Mouse (Mus musculus) neural tube, embryonic 12.5 days (tissue): Measurements from ENCODE around the gene Tfap2e. TPM values are rescaled to one million over a fixed set of nuclear protein-coding genes. Genes with fewer than 3 reads are reported as not detected.
A peak's percentile ranks its signal among the peaks of the same experiment; 100 is the strongest.

ENCODE experiments used
- ATAC-seq: fragments of 200-750 bp; cut with Nextera tagmentation; 2 replicates; pipeline ENCODE4 v1.8.0; 2017; ENCODE audit warnings: low read depth, mild to moderate bottlenecking, moderate TSS enrichment, moderate library complexity; ENCODE audit not compliant: low FRiP score
- H3K27ac ChIP-seq: fragments of 300-500 bp; sonication (generic); 2 replicates; pipeline ENCODE4 v1.5.1; 2016
- H3K27me3 ChIP-seq: fragments of 300-500 bp; sonication (generic); replicated peaks from 2 replicates; pipeline ENCODE4 v1.6.1; 2016; ENCODE audit warnings: mild to moderate bottlenecking
- H3K36me3 ChIP-seq: fragments of 300-500 bp; sonication (generic); 2 replicates; pipeline ENCODE4 v1.6.1; 2016; ENCODE audit warnings: mild to moderate bottlenecking
- H3K4me1 ChIP-seq: fragments of 300-500 bp; sonication (generic); 2 replicates; pipeline ENCODE4 v1.6.1; 2016
- H3K4me2 ChIP-seq: fragments of 300-500 bp; sonication (generic); replicated peaks from 2 replicates; pipeline ENCODE4 v1.6.1; 2016; ENCODE audit warnings: mild to moderate bottlenecking
- H3K4me3 ChIP-seq: fragments of 300-500 bp; sonication (generic); 2 replicates; pipeline ENCODE4 v1.5.1; 2016
- H3K9ac ChIP-seq: fragments of 300-500 bp; sonication (generic); 2 replicates; pipeline ENCODE4 v1.6.1; 2016; ENCODE audit warnings: mild to moderate bottlenecking
- H3K9me3 ChIP-seq: fragments of 300-500 bp; sonication (generic); 2 replicates; pipeline ENCODE4 v1.6.1; 2016; ENCODE audit warnings: mild to moderate bottlenecking
- WGBS: fragments of 180-500 bp; shearing (Covaris S2); methylation state at CpG from one replicate; pipeline ENCODE4 v1.1.7; 2016; 5-methylcytosine and 5-hydroxymethylcytosine counted together
- polyA plus RNA-seq: library from polyadenylated mRNA; unstranded; fragments of >200 nt; fragmentation: Nextera tagmentation; extraction: Ambion mirVana; gene quantifications from 2 replicates; pipeline ENCODE4 v1.2.1, GENCODE M21; 2016

Tfap2e gene
- polyA plus RNA-seq, 1 experiment from 2014 or later = 0.38 TPM

DNA sequence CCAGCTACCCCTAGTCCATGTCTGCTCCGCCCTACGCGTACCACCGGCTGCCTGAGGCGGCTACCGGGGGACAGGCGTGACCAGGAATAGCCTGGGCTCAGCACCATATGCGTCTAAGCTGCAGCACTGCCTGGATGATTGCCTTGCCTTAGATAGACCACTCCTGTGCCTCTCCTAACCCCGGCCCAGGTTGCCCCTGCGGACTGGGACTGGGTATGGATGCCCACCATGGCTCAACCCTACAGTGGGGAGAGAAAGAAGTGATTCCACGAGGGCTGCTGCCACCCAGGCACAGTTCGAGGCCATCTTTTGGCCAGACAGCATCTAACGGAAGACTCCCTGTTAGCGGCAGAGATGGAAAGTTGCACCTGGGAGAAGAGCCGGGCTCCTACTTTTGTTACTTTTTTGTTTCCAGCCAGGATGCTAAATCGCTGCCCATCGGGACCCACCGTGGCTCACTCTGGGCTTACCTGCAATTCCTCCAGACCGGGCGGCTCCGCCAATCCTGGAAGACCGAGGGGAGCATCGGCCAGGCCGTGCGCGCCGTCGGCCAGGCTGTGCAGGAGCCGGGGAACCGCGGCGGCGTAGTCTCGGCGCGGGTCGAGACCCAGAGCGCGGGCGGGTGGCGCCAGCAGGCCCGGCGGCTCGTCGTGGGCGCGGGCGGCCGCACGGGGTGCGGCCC lies 1.2 kb downstream of the Tfap2e start:
- no peak for ATAC-seq
- Histone ChIP-seq H3K27me3 (peaks cover 94% of the 10 kb centered on the region), H3K4me3 (peak overlapping the region; percentile 21), H3K27ac (no peak overlapping the region), H3K4me2 (peak overlapping the region; percentile 50), H3K9me3 (no peaks in the 10 kb centered on the region), H3K36me3 (no peaks in the 10 kb centered on the region), H3K4me1 (peaks cover 12% of the 10 kb centered on the region), H3K9ac (no peak overlapping the region)
- WGBS = 3% methylated on average over 51 of the region's 51 CpGs

DNA sequence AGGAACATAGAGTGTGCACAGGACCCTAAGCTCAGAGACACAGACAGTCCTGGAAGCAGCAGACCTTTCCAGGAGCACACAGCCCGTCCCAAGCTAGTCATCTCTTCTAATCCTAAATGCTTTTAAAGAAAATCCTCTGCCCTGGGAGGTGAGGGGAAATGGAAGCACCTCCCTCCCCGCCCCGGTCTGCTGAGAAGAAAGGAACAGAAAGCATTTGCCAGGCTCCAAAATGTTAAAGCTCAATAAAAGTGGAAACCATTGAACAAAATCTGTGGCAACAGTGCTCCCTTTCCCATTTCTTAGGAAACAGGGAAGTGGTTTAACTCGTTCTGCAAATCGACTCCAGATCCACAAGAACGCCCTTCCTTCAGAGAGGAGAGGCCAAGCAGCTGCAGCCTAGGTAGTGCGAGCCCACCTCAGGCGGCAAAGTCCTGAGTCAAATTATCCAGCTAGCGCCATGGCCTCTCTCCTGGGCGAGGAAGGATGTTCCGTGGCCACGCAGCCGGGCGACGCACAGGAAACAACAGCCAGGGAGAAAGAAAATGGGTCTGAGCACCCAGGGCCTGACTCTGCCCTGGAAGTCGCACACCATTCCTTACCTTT lies 1.9 kb downstream of the Tfap2e start:
- WGBS = 3% methylated on average over 16 of the region's 16 CpGs
- H3K4me2 ChIP-seq = no peak overlapping the region
- no peak overlapping the region for H3K4me3 ChIP-seq

DNA sequence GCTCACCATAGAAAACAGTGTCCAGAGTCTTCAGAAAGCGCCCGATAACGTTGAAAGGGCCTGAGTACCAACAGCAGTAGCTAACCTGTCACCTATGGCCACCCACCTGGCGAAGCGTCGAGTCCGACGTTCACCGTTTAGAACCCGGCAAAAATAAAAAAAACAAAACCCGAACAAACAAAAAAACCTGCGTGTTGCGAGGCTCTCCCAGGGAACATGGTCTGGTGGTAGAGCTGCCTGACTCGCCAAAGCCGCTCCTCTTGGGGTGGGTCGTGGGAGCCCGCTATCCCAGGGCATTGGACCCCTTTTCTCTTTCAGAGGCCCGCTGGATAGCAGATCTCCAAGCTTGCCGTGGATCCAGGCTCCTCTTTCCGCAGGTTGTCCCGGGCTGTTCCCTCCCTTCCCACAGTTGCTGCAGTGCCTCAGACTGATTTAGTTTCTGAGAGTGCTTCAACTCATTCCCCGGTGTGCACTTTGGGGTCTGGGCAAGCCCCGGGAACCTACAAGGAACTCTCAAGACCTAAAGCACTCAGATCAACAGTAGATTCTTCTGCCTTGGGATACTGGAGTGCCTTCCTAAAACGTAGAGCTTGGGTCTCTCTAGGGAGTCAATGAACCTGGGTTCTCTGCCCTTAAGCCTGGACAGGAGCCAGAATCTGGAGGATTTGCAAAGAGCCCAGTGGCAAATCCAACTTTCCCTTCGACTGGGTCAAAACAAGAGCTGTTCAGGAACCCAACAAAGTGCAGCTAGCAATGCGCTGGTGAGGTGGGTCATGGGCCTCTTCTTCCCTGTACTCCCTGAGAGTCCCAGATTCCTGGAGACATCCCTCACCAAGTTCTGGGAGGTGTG lies 3.3 kb downstream of the Tfap2e start:
- Histone ChIP-seq H3K4me2 (peak overlapping the region; percentile 31), H3K4me3 (0 out of 2 replicates have a peak overlapping the region, but pooled peaks have one; percentile 3), H3K9me3 (no peaks in the 10 kb centered on the region), H3K9ac (no peak overlapping the region), H3K36me3 (no peaks in the 10 kb centered on the region), H3K27ac (no peak overlapping the region), H3K27me3 (peaks cover 85% of the 10 kb centered on the region), H3K4me1 (peaks cover 12% of the 10 kb centered on the region)
- WGBS = 4% methylated on average over 26 of the region's 26 CpGs
- ATAC-seq = no peak

More for the DNA sequence above, 1.9 kb downstream of the Tfap2e start:
- peaks cover 97% of the 10 kb centered on the region for H3K27me3 ChIP-seq
- H3K9ac ChIP-seq = no peak overlapping the region
- no peaks in the 10 kb centered on the region for H3K9me3 ChIP-seq
- H3K36me3 ChIP-seq = no peaks in the 10 kb centered on the region
- peaks cover 12% of the 10 kb centered on the region for H3K4me1 ChIP-seq
- no peak for ATAC-seq
- H3K27ac ChIP-seq = no peak overlapping the region

DNA sequence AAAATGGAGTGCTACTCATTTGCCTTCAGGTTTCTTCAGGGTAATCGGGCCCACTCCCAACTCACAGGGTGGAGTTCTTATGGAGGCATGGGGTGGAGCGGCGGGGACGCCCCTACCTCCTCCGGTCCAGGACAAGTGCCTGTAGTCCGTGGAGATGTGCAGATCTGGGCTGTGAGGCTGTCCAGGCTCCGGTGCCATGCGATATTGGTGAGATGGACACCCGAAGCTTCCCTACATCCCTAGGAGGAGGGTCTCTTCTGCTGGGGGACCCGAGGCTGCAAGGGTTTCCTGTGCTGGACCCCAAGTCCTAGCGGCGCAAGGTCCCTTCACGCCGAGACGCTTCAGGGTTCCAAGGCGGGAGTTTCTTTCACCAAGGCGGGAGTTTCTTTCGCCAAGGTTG lies 3.9 kb downstream of the Tfap2e start:
- Histone ChIP-seq H3K4me3 (0 out of 2 replicates have a peak overlapping the region, but pooled peaks have one; percentile 3), H3K27ac (no peak overlapping the region), H3K4me1 (peaks cover 12% of the 10 kb centered on the region), H3K27me3 (peaks cover 78% of the 10 kb centered on the region), H3K9me3 (no peaks in the 10 kb centered on the region), H3K4me2 (peak overlapping the region; percentile 31), H3K36me3 (no peaks in the 10 kb centered on the region), H3K9ac (no peak overlapping the region)
- ATAC-seq = no peak
- WGBS = 2% methylated on average over 18 of the region's 18 CpGs

DNA sequence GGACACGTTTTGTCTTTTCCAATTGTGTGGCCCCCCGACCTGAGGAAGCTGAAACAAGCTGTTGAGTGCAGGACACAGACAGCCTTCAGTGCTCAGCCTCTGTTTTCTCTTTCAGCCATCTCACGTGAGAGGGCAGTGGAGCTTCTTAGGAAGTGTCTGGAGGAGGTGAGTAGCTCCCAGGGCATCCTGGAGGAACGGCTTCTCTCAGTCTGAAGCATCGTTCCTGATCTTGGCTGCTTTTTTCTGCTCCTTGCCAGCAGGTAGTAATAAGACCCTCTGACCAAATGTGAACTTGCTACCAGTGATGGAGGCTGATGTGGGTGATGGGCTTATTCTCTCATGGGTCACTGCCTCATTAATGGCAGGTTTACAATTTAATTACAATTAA lies 28.6 kb downstream of the Tfap2e start:
- Histone ChIP-seq H3K4me1 (peaks cover 22% of the 10 kb centered on the region; the same call in 1 of the 2 replicates), H3K4me3 (no peak overlapping the region), H3K9ac (no peak overlapping the region), H3K36me3 (peaks cover 52% of the 10 kb centered on the region), H3K27ac (no peak overlapping the region), H3K9me3 (no peaks in the 10 kb centered on the region), H3K27me3 (no peaks in the 10 kb centered on the region), H3K4me2 (peak overlapping the region; percentile 26; the same call in 1 of the 2 replicates)
- no peak for ATAC-seq
- WGBS = 27% methylated on average over 5 of the region's 5 CpGs

DNA sequence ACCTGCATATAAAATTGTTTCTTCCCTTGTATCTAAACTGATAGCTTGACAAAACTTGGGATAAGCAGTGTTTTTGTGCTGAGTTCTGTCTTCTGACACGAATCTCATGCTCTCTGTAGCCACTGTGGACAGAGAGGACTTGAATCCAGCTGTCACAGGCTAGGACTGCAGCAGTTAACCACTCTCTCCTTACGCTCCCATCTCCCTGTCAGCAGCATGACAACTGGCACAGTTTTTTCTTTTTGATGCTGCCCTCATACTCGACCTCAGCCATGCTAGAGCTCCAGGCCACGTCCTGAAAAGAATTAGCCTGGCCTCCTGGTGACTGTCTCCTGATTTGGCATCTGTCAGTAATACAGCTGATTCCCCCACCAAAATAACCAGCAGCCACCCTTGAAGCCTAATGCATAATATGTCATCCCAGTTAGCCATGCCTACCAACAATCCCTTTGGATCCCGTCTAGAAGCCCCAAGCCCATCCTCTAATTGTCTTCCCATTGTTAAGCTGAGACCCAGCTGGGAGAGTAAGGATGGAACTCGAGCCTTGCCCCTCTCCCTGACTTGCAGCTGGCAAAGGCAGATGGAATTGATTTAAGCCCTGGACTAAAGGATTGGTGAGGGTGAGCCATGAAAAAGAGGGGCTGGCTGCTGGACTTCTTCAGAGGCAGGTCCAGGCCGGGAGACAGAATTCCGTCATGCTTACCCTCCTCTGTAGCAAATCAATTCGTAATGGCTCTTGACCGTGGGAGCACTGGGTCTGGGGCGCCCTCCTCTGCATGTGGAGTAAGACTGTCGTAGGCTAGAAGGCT lies 29.2 kb downstream of the Tfap2e start:
- 30% methylated on average over 12 of the region's 12 CpGs for WGBS
- peak overlapping the region; percentile 26; the same call in 1 of the 2 replicates for H3K4me2 ChIP-seq
- no peak overlapping the region for H3K9ac ChIP-seq

DNA sequence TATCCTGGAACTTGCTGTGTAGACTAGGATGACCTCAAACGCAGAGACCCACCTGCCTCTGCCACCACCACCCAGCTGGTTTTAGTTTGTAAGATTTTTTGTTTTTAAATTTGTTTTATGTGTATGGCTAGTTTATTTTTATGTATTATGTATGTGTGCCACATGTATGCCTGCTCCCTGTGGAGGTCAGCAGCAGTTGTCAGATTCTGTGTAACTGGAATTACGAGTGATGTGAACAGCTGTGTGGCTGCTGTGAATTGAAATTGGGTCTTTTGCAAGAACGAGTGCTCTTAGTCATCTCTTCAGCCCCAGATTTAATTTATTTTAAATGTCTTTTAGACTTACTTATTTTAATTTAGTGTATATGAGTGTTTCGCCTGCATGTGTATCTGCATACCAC lies 39.1 kb downstream of the Tfap2e start:
- H3K4me3 ChIP-seq = no peak overlapping the region
- H3K4me2 ChIP-seq = no peak overlapping the region
- H3K27me3 ChIP-seq = no peaks in the 10 kb centered on the region
- no peak for ATAC-seq
- H3K27ac ChIP-seq = no peak overlapping the region
- peaks cover 31% of the 10 kb centered on the region for H3K36me3 ChIP-seq
- WGBS = 93% methylated on average over 4 of the region's 4 CpGs
- no peak overlapping the region for H3K9ac ChIP-seq
- H3K4me1 ChIP-seq = no peaks in the 10 kb centered on the region
- no peaks in the 10 kb centered on the region for H3K9me3 ChIP-seq

More for the DNA sequence above, 29.2 kb downstream of the Tfap2e start:
- Histone ChIP-seq H3K9me3 (no peaks in the 10 kb centered on the region), H3K27ac (no peak overlapping the region; the same call in 1 of the 2 replicates), H3K4me3 (no peak overlapping the region), H3K36me3 (peaks cover 57% of the 10 kb centered on the region), H3K4me1 (peaks cover 22% of the 10 kb centered on the region; the same call in 1 of the 2 replicates), H3K27me3 (no peaks in the 10 kb centered on the region)
- peak; percentile 95 for ATAC-seq

DNA sequence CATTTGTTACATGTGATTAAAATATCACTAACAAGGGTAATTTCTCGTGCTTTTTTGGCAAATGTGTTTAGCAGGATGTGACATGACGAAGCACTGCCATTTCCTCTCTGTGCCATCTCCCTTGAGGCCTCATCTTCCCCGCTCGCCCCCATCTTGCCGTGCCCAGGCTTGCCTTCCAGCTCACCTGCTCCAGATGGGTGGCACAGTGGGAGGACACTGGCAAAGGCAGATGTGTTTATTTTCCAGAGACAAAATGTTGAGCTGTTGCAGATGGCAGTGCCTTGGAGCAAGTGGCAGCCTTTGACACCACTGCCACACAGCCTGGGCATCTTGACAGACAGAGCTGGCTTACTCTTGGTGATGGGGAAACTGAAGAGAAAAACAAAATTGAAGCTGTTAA lies 43.0 kb downstream of the Tfap2e start:
- WGBS = 87% methylated on average over 5 of the region's 5 CpGs
- Histone ChIP-seq H3K36me3 (peaks cover 26% of the 10 kb centered on the region), H3K4me1 (no peaks in the 10 kb centered on the region), H3K27me3 (no peaks in the 10 kb centered on the region), H3K27ac (no peak overlapping the region), H3K9me3 (no peaks in the 10 kb centered on the region), H3K4me3 (no peak overlapping the region), H3K9ac (no peak overlapping the region), H3K4me2 (no peak overlapping the region)
- ATAC-seq = no peak

DNA sequence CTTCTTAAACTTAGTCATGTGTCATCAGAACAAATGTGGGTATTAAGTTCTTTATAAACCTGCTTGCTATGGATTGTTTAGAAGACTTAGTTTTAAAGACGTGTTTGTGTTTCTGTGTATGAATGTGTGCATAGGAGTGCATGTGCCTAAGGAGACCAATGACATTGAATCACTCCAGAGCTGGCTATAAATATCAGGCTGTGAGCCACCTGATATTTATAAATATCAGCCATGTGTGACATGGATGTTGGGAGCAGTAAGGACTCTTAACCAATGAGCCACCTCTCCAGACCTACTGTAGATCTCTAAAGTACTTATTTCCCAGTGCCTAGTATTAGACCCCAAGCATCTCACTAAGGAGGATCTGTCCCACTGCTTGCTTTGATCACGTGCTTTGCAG lies 46.6 kb downstream of the Tfap2e start:
- no peak for ATAC-seq

DNA sequence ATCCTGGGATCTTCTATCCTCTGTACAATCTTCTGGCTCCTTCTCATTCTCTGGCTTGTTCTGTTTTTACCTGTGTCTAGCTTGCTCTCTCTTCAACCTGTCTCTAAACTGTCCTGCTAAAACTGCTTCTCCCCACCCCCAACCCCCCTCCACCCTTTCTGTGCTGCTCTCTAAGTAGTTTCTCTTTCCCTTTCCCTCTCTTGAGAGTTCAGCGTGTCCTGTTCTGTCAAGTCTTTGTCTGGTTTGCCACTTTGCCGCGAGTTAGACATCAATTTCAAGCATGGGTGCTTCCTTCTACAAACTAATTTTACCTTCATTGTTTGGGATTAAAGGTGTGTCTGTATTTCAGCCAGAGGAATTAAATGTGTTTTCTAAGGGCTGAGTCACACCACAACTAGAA lies 53.0 kb downstream of the Tfap2e start:
- 66% methylated on average over 3 of the region's 3 CpGs for WGBS

More for the DNA sequence above, 46.6 kb downstream of the Tfap2e start:
- H3K4me3 ChIP-seq = no peak overlapping the region
- H3K27ac ChIP-seq = no peak overlapping the region
- no peaks in the 10 kb centered on the region for H3K4me1 ChIP-seq
- no peaks in the 10 kb centered on the region for H3K9me3 ChIP-seq
- WGBS = 88% methylated on average over 2 of the region's 2 CpGs
- H3K4me2 ChIP-seq = no peak overlapping the region
- no peak overlapping the region for H3K9ac ChIP-seq
- no peaks in the 10 kb centered on the region for H3K27me3 ChIP-seq
- H3K36me3 ChIP-seq = peaks cover 47% of the 10 kb centered on the region

DNA sequence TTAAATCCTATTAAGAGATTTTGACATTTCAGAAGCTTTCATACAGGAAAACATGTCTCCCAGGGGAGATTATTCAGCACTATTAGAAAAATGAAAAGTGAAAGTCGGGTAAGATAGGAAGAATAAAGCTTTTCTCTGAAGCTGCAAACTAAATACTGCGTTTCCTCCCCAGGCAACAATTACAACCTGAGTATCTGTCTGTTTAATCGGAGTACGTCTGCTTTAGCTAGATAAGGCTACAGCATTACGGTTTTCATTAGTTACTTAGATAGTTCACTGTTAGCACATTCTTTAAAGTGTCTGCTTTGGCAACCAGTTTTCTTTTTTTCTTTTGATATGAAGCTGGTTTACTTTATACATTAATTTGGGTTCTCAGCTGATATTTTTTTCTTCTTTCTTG lies 53.7 kb downstream of the Tfap2e start:
- Histone ChIP-seq H3K9me3 (no peaks in the 10 kb centered on the region), H3K4me3 (no peak overlapping the region), H3K36me3 (peaks cover 26% of the 10 kb centered on the region), H3K4me1 (peaks cover 8% of the 10 kb centered on the region), H3K27ac (no peak overlapping the region), H3K9ac (no peak overlapping the region), H3K4me2 (no peak overlapping the region), H3K27me3 (no peaks in the 10 kb centered on the region)
- WGBS = 89% methylated on average over 5 of the region's 5 CpGs
- ATAC-seq = no peak

More for the DNA sequence above, 53.0 kb downstream of the Tfap2e start:
- no peaks in the 10 kb centered on the region for H3K27me3 ChIP-seq
- H3K9ac ChIP-seq = no peak overlapping the region
- H3K4me3 ChIP-seq = no peak overlapping the region
- no peaks in the 10 kb centered on the region for H3K9me3 ChIP-seq
- H3K4me1 ChIP-seq = peaks cover 6% of the 10 kb centered on the region
- H3K27ac ChIP-seq = no peak overlapping the region
- no peak overlapping the region for H3K4me2 ChIP-seq
- ATAC-seq = no peak
- peaks cover 33% of the 10 kb centered on the region for H3K36me3 ChIP-seq
